Mouse (Mus musculus) heart, adult 18-20 months (tissue): Measurements from ENCODE around the gene Nt5c2. TPM values are rescaled to one million over a fixed set of nuclear protein-coding genes. Genes with fewer than 3 reads are reported as not detected.

ENCODE experiments used
- DNase-seq, 2 experiments: peaks; one replicate each; pipeline ENCODE4 v3.0.0; 2021 to 2022; ENCODE audit warnings: mixed read lengths in 1 of 2
- long read RNA-seq, 2 experiments: library from polyadenylated mRNA; stranded (forward); transcript quantifications; one replicate each; pipeline ENCODE4 v2.0.0; 2021
- total RNA-seq, 2 experiments: library from RNA; stranded (reverse); gene quantifications; 2 replicates each; pipeline ENCODE4 v1.2.3; 2021

The Nt5c2 gene
- total RNA-seq = 10 to 100 TPM; 63.6 to 64.0 TPM
- long read RNA-seq, experiment 1, transcript Nt5c2-202 (18 exons, 3,728 nt) = major isoform, 16 of 31 reads
- long read RNA-seq, experiment 1, partial matches to known transcripts = 1 of 31 reads
- long read RNA-seq, experiment 1, other reads (novel, unspliced or antisense) = 14 of 31 reads
- long read RNA-seq, experiment 2, partial matches to known transcripts = 0 of 10 reads
- long read RNA-seq, experiment 2, other reads (novel, unspliced or antisense) = 8 of 10 reads

DNA sequence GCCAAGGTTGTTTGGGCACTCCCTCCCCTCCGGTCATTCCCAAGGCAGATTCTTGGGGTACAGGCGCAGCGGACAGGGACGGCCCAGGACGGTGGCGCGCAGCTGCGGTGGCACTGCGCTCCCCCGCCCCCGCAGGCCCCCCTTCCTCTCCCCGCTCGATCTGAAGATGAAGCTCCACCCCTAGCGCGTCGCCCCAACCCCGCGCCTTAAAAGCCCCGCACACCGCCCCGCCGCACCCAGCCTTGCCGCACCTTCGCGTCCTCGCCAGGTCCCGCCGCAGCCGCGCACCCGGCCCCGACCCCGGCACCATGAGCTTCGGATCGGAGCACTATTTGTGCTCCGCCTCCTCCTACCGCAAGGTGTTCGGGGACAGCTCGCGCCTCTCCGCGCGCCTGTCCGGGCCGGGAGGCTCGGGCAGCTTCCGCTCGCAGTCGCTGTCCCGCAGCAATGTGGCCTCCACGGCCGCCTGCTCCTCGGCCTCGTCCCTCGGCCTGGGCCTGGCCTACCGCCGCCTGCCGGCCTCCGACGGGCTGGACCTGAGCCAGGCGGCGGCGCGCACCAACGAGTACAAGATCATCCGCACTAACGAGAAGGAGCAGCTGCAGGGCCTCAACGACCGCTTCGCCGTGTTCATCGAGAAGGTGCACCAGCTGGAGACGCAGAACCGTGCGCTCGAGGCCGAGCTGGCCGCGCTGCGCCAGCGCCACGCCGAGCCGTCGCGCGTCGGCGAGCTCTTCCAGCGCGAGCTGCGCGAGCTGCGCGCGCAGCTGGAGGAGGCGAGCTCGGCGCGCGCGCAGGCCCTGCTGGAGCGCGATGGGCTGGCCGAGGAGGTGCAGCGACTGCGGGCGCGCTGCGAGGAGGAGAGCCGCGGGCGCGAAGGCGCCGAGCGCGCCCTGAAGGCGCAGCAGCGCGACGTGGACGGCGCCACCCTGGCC is at the start of gene Nt5c2, which contains the start of gene Ina:
Gene Nt5c2 (minus strand): TSS at position 707 of the 935 bp plus-strand sequence.
Gene Ina (plus strand): TSS at position 252 of the 935 bp plus-strand sequence.
- DNase-seq = peak in 1 of 2 experiments; percentile 6

DNA sequence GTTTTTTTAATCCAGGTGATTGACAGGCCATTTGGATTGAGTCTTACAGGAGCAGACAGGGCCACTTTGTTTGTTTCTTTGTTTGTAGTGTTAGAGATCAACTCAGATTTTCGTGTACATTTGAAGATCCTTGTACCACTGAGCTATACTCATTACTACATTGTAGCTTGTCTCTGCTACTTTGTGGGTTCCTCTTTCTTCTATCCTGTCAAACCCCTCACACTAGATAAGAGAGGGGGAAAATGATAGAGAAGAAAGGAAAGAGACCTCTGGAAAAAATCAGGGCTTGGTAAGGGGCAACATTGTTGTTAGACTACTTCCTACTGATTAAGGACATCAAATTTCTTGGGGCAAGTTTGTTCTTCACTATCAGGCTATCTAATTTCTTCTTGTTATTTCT is 42.7 kb upstream of the Nt5c2 start:
- DNase-seq = no peak

DNA sequence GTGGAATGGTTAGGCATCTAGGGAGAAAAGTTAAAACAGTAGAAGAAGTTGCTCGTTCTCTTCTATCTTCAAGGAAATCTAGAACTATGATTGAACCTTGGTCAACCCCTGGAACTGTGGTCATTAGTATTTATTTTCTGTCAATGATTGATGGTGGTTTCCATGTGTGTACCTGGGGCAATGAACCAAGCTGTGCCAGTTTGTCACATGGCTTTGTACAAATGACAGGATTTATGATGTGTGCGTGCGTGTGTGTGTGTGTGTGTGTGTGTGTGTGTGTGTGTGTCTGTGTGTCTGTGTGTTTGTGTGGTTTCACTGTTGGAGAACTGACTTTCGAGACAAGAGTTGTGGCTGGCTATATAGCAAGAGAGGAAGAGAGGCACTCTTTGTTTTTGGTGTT is 38.5 kb upstream of the Nt5c2 start:
- no peak for DNase-seq

DNA sequence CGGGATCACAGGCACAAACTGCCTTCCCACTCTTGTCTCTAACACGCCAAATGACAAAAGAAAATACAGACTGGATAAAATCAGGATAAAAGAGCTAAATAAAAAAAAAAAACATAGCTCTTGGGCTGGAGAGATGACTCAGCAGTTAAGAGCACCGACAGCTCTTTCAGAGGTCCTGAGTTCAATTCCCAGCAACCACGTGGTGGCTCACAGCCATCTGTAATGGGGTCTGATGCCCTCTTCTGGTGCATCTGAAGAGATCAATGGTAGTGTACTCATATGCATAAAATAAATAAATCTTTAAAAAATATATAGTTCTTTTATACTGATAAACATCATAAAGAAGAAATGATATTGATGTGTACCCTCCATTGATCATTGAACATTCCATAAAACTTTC is 38.0 kb upstream of the Nt5c2 start:
- DNase-seq = no peak

DNA sequence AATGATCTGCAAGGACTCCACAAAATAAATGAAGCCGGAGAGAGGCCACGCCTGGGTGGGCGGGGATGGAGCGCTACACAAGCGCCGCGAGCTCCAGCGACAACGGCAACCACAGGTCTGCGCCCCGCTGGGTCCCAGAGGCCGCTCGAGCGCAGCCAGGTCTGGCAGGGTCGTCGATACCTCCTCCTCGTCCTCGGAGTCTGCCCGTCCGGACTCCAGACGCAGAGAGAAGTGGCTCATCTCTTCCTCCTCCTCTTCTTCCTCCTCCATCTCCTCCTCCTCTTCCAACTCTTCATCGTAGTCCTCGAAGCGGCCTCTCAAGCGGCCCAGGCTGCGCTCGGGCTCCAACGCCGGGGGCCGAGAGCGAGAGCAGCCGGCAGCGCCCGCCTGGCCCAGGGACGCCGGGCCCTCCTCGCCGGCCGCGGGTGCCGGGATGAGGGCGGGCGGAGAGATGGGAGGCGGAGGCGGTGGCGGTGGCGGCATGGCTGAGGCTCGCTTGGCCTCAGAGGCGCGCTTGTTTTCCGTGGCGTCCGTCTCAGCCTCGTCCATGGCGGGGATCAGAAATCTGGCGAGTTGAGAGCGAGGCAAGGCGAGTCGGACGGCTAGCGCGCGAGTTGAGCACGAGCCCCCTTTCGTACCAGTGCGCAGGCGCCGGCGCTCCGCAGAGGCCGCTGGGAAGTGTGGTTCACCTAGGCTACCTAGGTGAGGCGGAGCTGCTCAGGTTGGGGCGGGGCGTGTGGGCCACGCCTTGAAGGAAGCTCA is 35.5 kb upstream of the Nt5c2 start, which contains the start of gene Pcgf6:
Gene Pcgf6 (minus strand): TSS at position 636 of the 762 bp plus-strand sequence.
- DNase-seq = peak; percentile 76 to 78

DNA sequence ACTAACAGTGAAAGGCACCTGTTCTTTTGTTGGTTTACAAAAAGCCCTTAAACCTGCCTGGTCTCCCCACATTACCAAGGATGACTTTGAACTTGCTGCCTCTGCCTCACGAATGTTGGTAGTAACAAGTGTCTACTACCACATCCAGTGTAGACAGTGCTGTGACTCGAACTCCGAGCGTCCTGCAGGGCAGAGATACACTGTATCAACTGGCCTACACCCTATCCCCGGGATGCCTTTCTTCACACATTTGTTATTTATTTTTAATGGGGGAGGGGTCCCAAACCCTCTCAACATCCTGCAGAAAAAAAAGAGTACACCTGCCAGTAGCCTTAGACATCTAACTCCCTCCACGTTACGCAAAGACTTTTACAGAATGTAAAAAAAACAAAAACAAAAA is 34.9 kb upstream of the Nt5c2 start:
- no peak for DNase-seq

DNA sequence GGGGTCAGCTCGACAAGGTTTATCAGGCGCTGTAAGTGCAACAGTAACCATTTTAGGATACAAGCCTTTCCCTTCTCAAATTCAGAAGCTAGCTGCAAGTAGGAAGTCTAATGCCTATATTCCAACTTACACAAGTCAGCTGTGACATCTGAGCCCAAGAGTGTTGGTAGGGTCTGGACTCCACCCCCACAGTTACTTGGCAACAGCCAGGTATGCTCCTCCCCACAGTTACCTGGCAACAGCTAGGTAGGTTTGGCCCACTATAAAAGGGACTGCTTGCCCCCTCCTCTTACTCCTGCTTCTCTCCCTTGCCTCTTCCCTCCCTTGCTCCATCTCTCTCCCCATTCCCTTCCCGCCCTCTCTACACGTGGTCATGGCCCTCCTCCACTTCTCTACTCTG is 34.1 kb upstream of the Nt5c2 start:
- no peak for DNase-seq

DNA sequence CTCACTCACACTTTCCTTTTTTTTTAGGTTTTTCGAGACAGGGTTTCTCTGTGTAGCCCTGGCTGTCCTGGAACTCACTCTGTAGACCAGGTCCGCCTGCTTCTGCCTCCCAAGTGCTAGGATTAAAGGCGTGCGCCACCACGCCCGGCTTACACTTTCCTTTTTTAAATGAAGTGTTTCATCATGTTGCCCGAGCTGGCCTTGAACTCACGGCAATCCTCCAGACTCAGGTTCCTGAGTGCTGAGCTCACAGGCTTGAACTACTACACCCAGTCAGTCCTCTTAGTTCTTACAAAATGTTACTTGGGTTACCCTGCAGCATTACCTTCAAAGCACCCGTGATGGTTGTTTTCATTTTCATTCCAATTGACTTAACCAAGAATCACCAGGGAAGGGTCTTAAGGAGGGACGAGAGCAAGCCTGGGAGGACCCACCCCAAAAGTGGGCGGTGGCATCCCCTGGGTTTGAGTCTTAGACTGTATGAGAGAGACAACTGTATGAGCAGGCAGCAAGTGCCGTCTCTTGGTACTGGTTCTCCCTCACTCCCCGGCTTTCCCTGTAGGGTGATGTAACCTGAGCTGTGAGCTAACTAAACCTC is 32.4 kb upstream of the Nt5c2 start:
- DNase-seq = no peak

DNA sequence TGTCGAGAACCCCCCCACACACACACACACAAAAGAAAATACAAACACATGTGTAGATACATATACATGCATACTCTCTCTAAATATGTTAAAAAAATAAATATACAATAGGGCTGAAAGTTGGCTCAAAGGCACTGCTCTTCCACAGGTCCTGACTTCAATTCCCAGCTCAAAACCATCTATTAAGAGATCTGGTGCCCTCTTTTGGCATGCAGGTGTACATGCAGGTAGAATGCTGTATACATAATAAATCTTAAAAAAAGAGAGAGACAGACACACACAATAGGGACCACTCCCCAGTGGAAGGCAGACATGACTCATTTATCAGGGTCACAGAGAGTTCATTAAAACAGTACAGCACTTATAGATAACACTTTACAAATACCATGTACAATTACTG is 31.4 kb upstream of the Nt5c2 start:
- no peak for DNase-seq

DNA sequence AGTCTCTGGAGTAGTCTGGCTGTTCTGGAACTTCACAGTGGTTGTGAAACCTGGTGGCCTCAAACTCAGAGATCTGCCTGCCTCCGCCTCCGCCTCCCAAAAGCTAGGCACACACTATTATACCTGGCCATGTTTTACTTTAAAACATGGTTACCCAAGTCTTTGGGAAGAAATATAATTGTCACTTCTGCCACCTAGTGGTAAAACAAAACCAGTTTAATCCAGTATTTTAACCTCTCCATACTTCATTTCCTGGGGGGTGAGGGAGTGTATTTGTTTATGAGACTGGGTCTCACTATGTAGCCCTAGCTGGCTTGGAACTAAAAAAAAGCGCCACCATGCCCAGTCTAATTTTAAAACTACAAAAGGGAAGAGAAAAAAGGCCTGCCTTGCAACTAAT is 28.7 kb upstream of the Nt5c2 start:
- DNase-seq = peak in 1 of 2 experiments; percentile 30

DNA sequence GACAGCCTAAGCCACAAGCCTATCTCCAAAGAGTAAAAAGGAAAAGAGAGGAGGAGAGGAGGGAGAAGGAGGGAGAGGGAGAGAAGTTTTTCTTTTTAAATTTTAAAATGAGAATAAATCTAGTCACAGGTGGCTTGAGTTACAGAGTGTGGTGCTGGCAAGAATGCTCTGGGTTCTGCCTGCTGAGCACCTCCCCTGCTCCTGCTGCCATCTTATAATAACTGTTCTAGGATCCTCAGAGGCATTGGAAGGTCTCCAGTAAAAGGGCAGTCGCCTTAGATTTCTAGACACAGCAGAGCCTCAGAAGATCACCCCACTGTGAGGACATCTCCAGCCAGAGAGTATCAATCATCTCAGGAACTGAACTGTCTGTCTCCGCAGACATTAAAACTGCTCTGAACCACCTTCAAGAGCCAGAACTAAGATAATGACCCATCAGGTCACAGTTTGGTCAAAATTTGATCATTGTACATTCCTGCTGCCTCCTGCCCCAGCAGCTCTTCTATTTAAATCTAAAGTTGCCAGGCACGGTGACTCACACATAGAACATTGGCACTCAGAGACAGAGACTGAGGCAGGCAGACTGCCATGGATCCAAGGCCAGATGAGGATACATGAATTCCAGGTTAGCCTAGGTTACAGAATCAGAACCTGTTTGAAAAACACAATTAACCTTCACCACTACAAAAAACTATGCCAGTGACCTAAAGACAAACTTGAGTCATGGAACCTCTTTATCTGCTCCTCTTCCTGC is 25.9 kb upstream of the Nt5c2 start:
- peak; percentile 9 for DNase-seq

DNA sequence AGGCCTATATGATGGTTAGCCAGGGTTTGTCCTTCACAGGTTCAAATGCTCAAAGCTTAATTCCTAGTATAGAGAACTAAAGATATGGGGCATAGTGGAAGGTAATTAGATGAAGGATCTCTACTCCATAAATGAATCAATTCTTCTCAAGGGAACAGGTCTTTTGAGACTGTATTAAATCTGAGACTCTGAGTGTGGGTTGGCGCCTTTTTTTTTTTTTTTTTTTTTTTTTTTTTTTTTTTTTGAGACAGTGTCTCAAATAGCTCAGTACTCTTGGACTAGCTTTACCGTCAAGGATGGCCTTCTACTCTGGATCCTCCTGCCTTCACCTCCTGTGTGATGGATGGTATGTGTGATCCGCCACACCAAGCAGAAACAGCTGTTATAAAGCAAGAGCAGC is 21.6 kb upstream of the Nt5c2 start:
- no peak for DNase-seq

DNA sequence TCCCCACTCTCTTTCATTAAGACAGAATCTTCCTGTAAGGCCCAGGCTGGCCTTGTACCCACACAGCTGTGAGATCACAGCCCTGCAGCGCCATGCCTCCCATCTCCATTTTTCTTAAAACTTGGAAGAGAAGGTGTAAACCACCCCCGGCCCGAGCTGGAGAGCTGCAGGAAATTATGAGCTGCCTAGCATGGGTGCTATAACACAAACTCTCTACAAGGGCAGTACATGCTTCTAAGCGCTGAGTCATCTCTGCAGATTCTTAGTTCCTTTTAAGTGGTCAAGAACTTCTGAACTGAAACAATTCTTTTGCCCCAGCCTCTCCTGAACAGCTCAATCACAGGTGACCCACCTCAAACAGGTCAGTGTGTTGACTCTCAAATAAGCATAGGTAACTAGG is 20.0 kb upstream of the Nt5c2 start:
- DNase-seq = no peak

DNA sequence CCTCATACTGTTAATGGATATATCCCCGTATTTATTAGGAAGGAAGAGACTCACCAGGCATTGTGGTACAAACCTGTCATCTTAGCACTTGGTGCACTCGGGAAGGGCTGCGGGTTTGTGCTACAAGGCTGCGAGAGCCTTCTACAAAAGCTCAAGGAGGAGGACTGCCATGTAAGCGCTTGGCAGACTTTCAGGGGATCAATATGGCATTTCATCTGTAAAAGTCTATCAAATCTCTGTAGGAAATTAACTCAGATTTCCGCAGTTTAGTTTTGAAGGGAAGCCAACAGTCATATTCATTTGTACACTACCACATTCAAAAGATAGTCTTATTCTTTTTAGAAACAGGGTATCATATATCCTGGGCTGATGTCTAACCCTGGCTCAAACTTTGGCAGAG is 16.8 kb upstream of the Nt5c2 start:
- DNase-seq = no peak

DNA sequence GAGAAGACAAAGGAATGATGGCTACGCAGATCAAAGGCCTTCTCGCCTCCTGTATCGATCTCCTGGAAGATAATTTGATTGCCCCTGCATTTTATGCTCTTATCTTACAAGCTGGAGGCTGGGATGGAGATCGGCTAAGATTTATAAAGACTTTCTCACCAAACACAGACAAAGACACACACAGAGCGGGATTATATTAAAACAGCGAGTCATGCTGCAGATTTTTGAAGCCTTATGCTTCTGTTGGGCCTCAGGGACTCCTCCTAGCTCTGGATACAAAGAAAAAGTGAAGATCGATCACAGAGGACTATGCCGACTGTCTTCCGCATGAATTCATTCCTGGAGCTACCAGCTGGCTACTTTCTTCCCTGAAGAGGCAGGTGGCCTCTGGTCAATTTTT is 14.8 kb upstream of the Nt5c2 start:
- no peak for DNase-seq

DNA sequence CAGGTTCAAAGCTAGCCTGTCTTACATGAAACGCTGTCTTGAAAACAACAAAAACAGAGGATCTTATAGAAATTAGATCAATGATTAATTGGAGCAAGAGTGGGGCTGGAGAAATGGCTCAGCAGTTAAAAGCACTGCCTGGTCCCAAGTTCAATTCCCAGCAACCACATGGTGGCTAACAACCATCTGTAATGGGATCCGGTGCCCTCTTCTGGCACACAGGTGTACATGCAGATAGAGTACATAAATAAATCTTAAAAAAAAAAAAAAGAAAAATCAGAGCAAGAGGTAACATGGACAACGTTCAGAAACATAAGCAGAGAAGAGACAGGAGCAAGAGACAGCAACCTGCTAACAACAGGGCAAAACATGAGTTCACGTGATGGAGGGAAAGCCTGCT is 11.6 kb upstream of the Nt5c2 start:
- DNase-seq = no peak

DNA sequence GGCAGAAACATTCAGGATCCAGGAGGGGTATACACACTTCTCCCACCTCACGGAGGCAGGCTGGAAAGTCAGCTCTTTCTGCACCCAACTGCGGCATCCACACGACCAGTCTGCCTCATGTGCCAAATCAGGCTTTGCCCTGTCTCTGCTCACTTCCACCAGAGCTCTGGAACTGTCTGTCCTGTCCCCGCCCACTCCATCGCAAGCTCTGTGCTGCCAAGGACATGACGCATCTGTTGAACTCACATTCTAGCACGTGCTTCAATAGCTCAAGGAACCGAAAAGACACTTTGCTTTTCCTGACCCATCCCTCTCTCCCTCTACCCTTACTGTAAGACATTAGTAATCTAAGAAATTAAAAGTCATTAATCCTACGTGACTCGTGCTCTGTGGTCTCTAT is 10.0 kb upstream of the Nt5c2 start:
- no peak for DNase-seq

DNA sequence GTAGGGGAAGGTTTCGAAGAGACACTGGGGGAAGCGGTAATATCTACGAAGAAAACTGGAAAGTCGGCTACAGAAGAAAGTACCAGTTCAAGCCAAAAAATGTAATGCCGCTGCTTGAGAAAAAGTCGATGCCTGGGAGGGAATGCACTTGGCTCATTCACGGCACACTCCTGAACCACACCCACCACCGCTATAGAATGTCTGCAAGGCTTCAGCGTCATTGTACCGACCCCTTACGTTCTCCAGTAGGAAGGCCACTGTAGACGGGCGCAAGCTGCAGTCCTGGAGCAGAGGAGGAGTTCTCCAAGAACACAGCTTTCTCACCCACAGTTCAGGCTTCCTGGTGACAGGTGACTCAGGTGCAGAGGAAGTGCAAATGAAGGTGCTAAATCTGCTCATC is 8.6 kb upstream of the Nt5c2 start:
- DNase-seq = no peak

DNA sequence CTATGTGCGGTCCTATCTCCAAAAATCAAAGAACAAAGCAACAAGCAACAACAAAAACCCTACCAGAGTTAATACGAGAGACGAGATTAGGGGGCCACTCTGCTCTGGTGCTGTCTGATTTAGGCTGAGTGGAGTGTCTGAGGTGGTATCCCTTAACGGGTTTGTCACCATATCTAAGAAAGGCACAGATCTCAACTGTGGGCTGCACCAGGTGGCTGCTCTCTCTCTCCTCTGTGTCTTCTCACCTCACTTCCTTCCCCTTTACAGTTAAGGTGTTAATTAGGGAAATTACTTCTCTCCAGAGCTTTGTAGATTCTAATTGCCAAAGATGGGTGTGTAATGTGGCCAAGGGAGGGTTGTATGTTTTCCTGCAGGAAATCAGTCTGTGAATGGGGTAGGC is 7.8 kb upstream of the Nt5c2 start:
- no peak for DNase-seq

DNA sequence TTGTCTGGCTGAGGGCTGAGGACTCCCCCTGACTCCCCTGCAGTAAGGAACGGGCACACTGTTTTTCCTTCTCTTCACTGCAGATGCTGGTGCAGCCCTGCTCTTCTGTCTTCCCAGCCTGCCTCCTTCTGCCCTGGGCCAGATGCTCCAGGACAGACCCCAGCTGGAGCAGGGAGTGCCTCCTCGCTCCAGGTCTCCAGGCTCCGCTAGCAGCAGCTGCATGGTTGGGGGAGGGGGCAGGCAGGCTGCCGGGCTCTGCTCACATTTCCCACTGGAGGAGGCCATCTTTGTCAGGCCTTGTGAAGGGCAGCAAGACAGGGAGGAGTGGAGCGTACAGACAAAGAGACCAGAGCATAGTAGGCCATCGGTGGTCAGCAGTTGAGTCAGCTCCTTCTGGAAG is 4.4 kb upstream of the Nt5c2 start:
- DNase-seq = no peak

DNA sequence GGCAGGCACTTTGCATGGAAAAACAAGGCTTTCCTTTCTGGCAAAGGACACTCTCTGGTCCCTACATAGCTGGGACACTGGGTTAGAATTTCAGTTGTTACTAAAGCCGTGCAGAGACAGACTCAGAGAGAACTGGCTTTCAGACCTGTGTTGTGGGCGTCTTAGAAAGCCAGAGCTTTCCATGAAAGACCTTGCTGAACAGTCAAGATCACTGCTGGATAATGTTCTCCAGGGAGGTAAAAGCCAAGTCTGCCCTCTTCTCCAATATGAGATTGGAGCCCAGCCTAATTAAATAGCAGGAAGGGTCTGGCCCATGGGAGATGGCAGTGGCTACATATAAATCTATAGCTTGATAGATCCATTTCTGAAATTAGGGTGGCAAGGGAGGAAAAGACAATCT is 3.4 kb upstream of the Nt5c2 start:
- no peak for DNase-seq

DNA sequence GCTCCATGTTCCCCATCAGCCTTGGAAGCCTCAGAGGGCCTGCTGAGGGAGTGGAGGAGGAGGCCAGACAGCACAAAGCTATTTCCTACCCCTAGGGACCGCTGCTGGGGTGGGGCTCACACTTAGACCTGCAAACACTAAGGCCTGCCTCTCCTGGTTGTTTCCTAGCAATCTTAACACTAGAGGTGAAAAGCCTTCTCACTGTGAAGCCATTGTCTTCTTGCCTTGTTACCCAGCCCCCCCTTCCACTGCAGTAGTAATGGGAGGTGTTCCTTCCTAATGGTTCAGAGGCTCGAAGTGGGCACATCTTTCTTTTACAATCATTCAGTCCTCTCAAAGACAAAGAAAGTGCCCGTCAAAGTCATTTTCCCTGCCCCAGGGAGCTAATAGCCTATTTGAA is 2.9 kb upstream of the Nt5c2 start:
- DNase-seq = no peak
